Mouse (Mus musculus) MEL (cell line): Measurements from ENCODE around the gene Igsf21. TPM values are rescaled to one million over a fixed set of nuclear protein-coding genes. Genes with fewer than 3 reads are reported as not detected.

Source experiments
- DNase-seq: peaks from one replicate; pipeline ENCODE4 v3.0.0; 2011; ENCODE audit warnings: low read depth, low spot score
- H3K27ac ChIP-seq: 2 replicates; pipeline ENCODE4 v1.5.1; 2012; ENCODE audit warnings: low read depth, mild to moderate bottlenecking, control low read depth, low read length, moderate library complexity; ENCODE audit not compliant: control insufficient read depth
- H3K27me3 ChIP-seq, 2 experiments: fragments of 150-350 bp in 1 of 2; sonication (generic) in 1 of 2; 2 replicates each; pipeline ENCODE4 v1.6.1; 2012; ENCODE audit warnings: low read length in 2 of 2, mild to moderate bottlenecking in 2 of 2, improper control_type of control experiment in 1 of 2, moderate library complexity in 1 of 2; ENCODE audit not compliant: insufficient read depth in 2 of 2, control insufficient read depth in 1 of 2
- H3K36me3 ChIP-seq, 2 experiments: 2 replicates each; pipeline ENCODE4 v1.6.1; 2012 to 2014; ENCODE audit warnings: low read length in 2 of 2, improper control_type of control experiment in 1 of 2, inconsistent platforms in 1 of 2, mild to moderate bottlenecking in 1 of 2; ENCODE audit not compliant: insufficient read depth in 2 of 2, control insufficient read depth in 1 of 2
- H3K4me1 ChIP-seq, 2 experiments: fragments of 150-350 bp in 1 of 2; sonication (generic) in 1 of 2; 2 replicates each; pipeline ENCODE4 v1.6.1; 2012; ENCODE audit warnings: low read length in 2 of 2, improper control_type of control experiment in 1 of 2, mild to moderate bottlenecking in 1 of 2; ENCODE audit not compliant: insufficient read depth in 2 of 2, control insufficient read depth in 1 of 2
- H3K4me3 ChIP-seq, 2 experiments: fragments of 150-350 bp in 1 of 2; sonication (generic) in 1 of 2; 2 replicates each; pipeline ENCODE4 v1.5.1; 2012; ENCODE audit warnings: low read depth in 2 of 2, low read length in 2 of 2, mild to moderate bottlenecking in 2 of 2, moderate library complexity in 2 of 2, control low read depth in 1 of 2, improper control_type of control experiment in 1 of 2; ENCODE audit not compliant: control insufficient read depth in 1 of 2, insufficient read depth in 1 of 2
- H3K79me2 ChIP-seq: 2 replicates; pipeline ENCODE4 v1.6.1; 2012; ENCODE audit warnings: mild to moderate bottlenecking, low read length, moderate library complexity; ENCODE audit not compliant: control insufficient read depth, poor library complexity, insufficient read depth
- H3K9ac ChIP-seq: 2 replicates; pipeline ENCODE4 v1.6.1; 2012; ENCODE audit warnings: low read depth, mild to moderate bottlenecking, control low read depth, low read length, moderate library complexity; ENCODE audit not compliant: control insufficient read depth, poor library complexity, severe bottlenecking
- H3K9me3 ChIP-seq: fragments of 150-350 bp; sonication (generic); replicated peaks from 2 replicates; pipeline ENCODE4 v1.6.1; 2012; ENCODE audit warnings: mild to moderate bottlenecking, low read length, improper control_type of control experiment, moderate library complexity; ENCODE audit not compliant: insufficient read depth
- CTCF ChIP-seq, 3 experiments: IDR thresholded peaks in 2 of 3; conservative IDR thresholded peaks in 1 of 3; 2 replicates each; pipeline ENCODE4 v1.5.1; 2011 to 2012; ENCODE audit warnings: low read length in 3 of 3, low read depth in 2 of 3, mild to moderate bottlenecking in 2 of 3, improper control_type of control experiment in 1 of 3, inconsistent platforms in 1 of 3, mixed read lengths in 1 of 3, moderate library complexity in 1 of 3; ENCODE audit not compliant: control insufficient read depth in 1 of 3, insufficient read depth in 1 of 3, poor library complexity in 1 of 3, severe bottlenecking in 1 of 3
- ELF1 ChIP-seq: IDR thresholded peaks from 2 replicates; pipeline ENCODE4 v1.6.1; 2014; ENCODE audit warnings: low read depth, mild to moderate bottlenecking, inconsistent platforms, low read length, improper control_type of control experiment, moderate library complexity
- ETS1 ChIP-seq: IDR thresholded peaks from 2 replicates; pipeline ENCODE4 v1.6.1; 2012; ENCODE audit warnings: low read depth, mild to moderate bottlenecking, inconsistent platforms, low read length, improper control_type of control experiment, moderate library complexity
- MAFK ChIP-seq: IDR thresholded peaks from 2 replicates; pipeline ENCODE4 v1.6.1; 2011; ENCODE audit warnings: low read depth, mild to moderate bottlenecking, low read length, improper control_type of control experiment, borderline replicate concordance
- MXI1 ChIP-seq: IDR thresholded peaks from 2 replicates; pipeline ENCODE4 v1.6.1; 2011; ENCODE audit warnings: mild to moderate bottlenecking, low read depth, low read length, improper control_type of control experiment
- MYB ChIP-seq: IDR thresholded peaks from 2 replicates; pipeline ENCODE4 v1.6.1; 2011; ENCODE audit warnings: mild to moderate bottlenecking, low read depth, low read length, improper control_type of control experiment
- MYC ChIP-seq: IDR thresholded peaks from 2 replicates; pipeline ENCODE4 v1.6.1; 2011; ENCODE audit warnings: low read depth, mild to moderate bottlenecking, low read length, improper control_type of control experiment, moderate library complexity
- NRF1 ChIP-seq: IDR thresholded peaks from 2 replicates; pipeline ENCODE4 v1.6.1; 2014; ENCODE audit warnings: low read depth, mild to moderate bottlenecking, inconsistent platforms, low read length, improper control_type of control experiment, moderate library complexity; ENCODE audit not compliant: poor library complexity, insufficient read depth, severe bottlenecking
- POLR2A ChIP-seq, 2 experiments: IDR thresholded peaks; 2 replicates each; pipeline ENCODE4 v1.6.1; 2011 to 2012; ENCODE audit warnings: low read length in 2 of 2, mild to moderate bottlenecking in 2 of 2, control low read depth in 1 of 2, improper control_type of control experiment in 1 of 2, low read depth in 1 of 2, moderate library complexity in 1 of 2; ENCODE audit not compliant: control insufficient read depth in 1 of 2, insufficient read depth in 1 of 2, poor library complexity in 1 of 2
- POLR2AphosphoS5 ChIP-seq: IDR thresholded peaks from 2 replicates; pipeline ENCODE4 v1.6.1; 2012; ENCODE audit warnings: low read depth, borderline replicate concordance, mild to moderate bottlenecking, inconsistent platforms, low read length, moderate library complexity, mixed read lengths
- TAL1 ChIP-seq: IDR thresholded peaks from 2 replicates; pipeline ENCODE4 v1.6.1; 2012; ENCODE audit warnings: mild to moderate bottlenecking, inconsistent platforms, low read length, moderate library complexity, mixed read lengths
- TBP ChIP-seq: IDR thresholded peaks from 2 replicates; pipeline ENCODE4 v1.8.0; 2011; ENCODE audit warnings: low read depth, low read length, improper control_type of control experiment
- USF1 ChIP-seq: IDR thresholded peaks from 2 replicates; pipeline ENCODE4 v1.6.1; 2014; ENCODE audit warnings: low read depth, mild to moderate bottlenecking, inconsistent platforms, low read length, improper control_type of control experiment, moderate library complexity
- ZC3H11A ChIP-seq: IDR thresholded peaks from 2 replicates; pipeline ENCODE4 v1.6.1; 2012; ENCODE audit warnings: low read depth, mild to moderate bottlenecking, inconsistent platforms, low read length, improper control_type of control experiment
- ZKSCAN1 ChIP-seq: IDR thresholded peaks from 2 replicates; pipeline ENCODE4 v1.6.1; 2012; ENCODE audit warnings: low read depth, mild to moderate bottlenecking, inconsistent platforms, low read length, improper control_type of control experiment, moderate library complexity
- ZNF384 ChIP-seq: IDR thresholded peaks from 2 replicates; pipeline ENCODE4 v1.6.1; 2012; ENCODE audit warnings: low read depth, mild to moderate bottlenecking, inconsistent platforms, low read length, improper control_type of control experiment
- polyA plus RNA-seq, 2 experiments: library from polyadenylated mRNA; stranded (reverse) in 1 of 2; unstranded in 1 of 2; fragments of >175 nt in 1 of 2; fragments of >200 nt in 1 of 2; gene quantifications; 2 replicates each; pipeline versions ENCODE4 v1.2.1 to v1.2.4; 2012; ENCODE audit warnings: low replicate concordance in 2 of 2, low read depth in 1 of 2; ENCODE audit not compliant: insufficient read length in 2 of 2, insufficient read depth in 1 of 2, missing spikeins in 1 of 2
- total RNA-seq: library from RNA; depleted of rRNA; stranded (reverse); fragments of 300-350 nt; gene quantifications from 2 replicates; pipeline ENCODE4 v1.2.3, GENCODE M21; 2012

Gene Igsf21
- total and polyA plus RNA-seq, 3 experiments = not detected

GRCm38 (mm10) chr4:140244835-140245234 lies 1.7 kb downstream of the Igsf21 start:
- Histone ChIP-seq H3K79me2 (no peaks in the 10 kb centered on the region), H3K9ac (no peak overlapping the region), H3K4me1 (no peaks in the 10 kb centered on the region), H3K9me3 (no peaks in the 10 kb centered on the region), H3K4me3 (no peak overlapping the region), H3K36me3 (no peaks in the 10 kb centered on the region), H3K27ac (no peak overlapping the region)
- no peak for DNase-seq
- TF ChIP-seq MAFK (no peak), NRF1 (no peak), ETS1 (no peak), USF1 (no peak), TBP (no peak), MYB (no peak), POLR2A (IDR thresholded peaks at IDR 0.05; ENCODE audit: control insufficient read depth in 1 of 2, insufficient read depth in 1 of 2, low read depth in 1 of 2, low read length in 2 of 2, poor library complexity in 1 of 2) (no peak), CTCF (IDR thresholded peaks at IDR 0.05 in 2 of 3, conservative IDR thresholded peaks at IDR 0.05 in 1 of 3; ENCODE audit: control insufficient read depth in 1 of 3, insufficient read depth in 1 of 3, low read depth in 2 of 3, low read length in 3 of 3, poor library complexity in 1 of 3, severe bottlenecking in 1 of 3) (no peak), POLR2AphosphoS5 (no peak), ZNF384 (no peak), MXI1 (no peak), ZC3H11A (no peak), MYC (no peak), ZKSCAN1 (no peak)
- TF ChIP-seq, all 39 proteins: peak for 0
- no peaks in the 10 kb centered on the region for H3K27me3 ChIP-seq

GRCm38 (mm10) chr4:140244161-140244813 lies 2.3 kb downstream of the Igsf21 start:
- no peaks in the 10 kb centered on the region for H3K36me3 ChIP-seq
- H3K9me3 ChIP-seq = no peaks in the 10 kb centered on the region
- H3K9ac ChIP-seq = no peak overlapping the region
- TF ChIP-seq TAL1 (no peak), ELF1 (no peak)
- H3K4me1 ChIP-seq = no peaks in the 10 kb centered on the region
- no peak overlapping the region for H3K27ac ChIP-seq
- H3K79me2 ChIP-seq = no peaks in the 10 kb centered on the region
- H3K4me3 ChIP-seq = no peak overlapping the region
- no peaks in the 10 kb centered on the region for H3K27me3 ChIP-seq
- no peak for DNase-seq
